Mouse (Mus musculus) liver, adult 10 weeks (tissue): ENCODE data around the gene 1700001F09Rik. TPM values are rescaled to one million over a fixed set of nuclear protein-coding genes. Genes with fewer than 3 reads are reported as not detected.

Experiments used
- polyA plus RNA-seq: library from polyadenylated mRNA; stranded (reverse); fragments of 350-450 nt; fragmentation: Illumina TruSeq; extraction: RNeasy Lipid Tissue Mini Kit (QIAGEN cat#74804); gene quantifications from one replicate; pipeline ENCODE4 v1.2.3, GENCODE M21; 2014; ENCODE audit warnings: low read depth, low replicate concordance

1700001F09Rik gene
- polyA plus RNA-seq: not detected

DNA sequence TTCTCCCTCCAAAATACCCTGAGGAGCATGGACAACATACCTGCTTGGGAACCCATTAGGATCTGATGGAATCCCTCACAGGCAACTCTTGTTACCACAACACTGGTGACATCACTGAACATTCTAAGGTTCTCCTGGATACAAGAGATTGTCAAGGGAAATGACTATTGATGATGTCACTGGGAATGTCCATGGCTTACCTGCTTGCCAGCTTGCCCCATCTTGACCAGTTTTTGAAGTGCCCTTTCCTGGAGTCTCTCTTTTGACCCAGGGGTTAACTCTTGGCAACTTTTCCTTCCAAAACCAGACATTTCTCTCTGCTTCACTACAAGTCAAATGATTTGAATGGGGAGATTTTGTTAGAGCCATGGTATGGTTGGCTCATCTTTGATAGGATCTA is at the start of gene 1700001F09Rik:
Gene 1700001F09Rik, minus strand, starts transcription at position 101 of the 400 bp plus-strand sequence.

DNA sequence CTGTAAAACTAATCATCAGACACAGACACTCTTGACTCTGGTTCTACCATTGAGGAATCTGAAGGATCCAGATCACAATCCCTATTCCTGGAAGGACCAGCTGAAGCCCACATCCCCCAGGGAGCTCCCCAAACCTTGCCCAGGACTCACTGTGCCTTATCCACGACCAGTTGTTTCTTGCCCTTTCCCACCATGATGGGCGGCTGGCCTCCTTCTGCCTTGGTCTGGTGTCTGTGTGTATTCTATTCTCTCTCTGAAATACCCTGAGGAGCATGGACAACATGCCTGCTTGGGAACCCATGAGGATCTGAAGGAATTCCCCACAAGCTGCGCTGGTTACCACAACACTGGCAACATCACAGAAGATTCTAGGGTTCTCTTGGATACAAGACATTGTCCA is 54.1 kb downstream of the 1700001F09Rik start, which contains the start of gene Gm8127:
Gene Gm8127, minus strand, starts transcription at position 330 of the 400 bp plus-strand sequence.

Other genes with a start within 250 kb of the 1700001F09Rik start
- not detected for gene Gm8104, start 247.2 kb downstream of the 1700001F09Rik start, polyA plus RNA-seq
- gene Gm7233, start 167.9 kb downstream of the 1700001F09Rik start, polyA plus RNA-seq: not detected
- not detected for gene Gm8122, start 112.5 kb downstream of the 1700001F09Rik start, polyA plus RNA-seq
- not detected for gene Gm8126, start 89.2 kb downstream of the 1700001F09Rik start, polyA plus RNA-seq
- not detected for gene Gm9732, start 72.8 kb downstream of the 1700001F09Rik start, polyA plus RNA-seq
- gene Gm8127, start 54.0 kb downstream of the 1700001F09Rik start, polyA plus RNA-seq: not detected
- gene Gm8138, start 68.5 kb upstream of the 1700001F09Rik start, polyA plus RNA-seq: not detected
- gene Gm5799, start 195.8 kb upstream of the 1700001F09Rik start, polyA plus RNA-seq: not detected
- not detected for gene Gm17654, start 231.3 kb upstream of the 1700001F09Rik start, polyA plus RNA-seq